Mouse (Mus musculus): ENCODE results near the gene Olfr937.

DNA sequence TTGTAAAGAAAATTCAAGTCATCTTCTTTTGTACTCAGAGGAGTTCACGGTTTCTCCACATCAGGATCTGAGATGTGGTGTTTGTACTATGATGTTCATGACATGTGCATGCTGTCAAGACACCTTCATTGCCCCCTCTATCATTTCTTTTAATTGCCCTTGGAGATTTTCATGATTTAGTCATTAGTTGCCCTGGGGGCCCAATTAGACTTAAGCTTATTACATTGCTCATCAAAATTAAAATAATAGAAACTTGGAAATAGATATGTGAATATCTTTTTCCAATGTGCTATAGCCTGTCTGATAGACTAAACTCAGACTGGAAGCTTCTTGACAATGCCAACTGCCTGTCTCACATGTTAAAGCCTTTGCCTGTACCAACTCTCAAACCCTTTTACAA, 41.5 kb downstream of the Olfr937 start, which contains the start of gene Olfr146:
- TF ChIP-seq POLR2A (IDR thresholded peaks at IDR 0.05; ENCODE audit: borderline replicate concordance, low read depth, low read length) = no peak
- no peak for TF ChIP-seq CTCF (IDR thresholded peaks at IDR 0.05; ENCODE audit: low read depth, low read length)

All from bone marrow macrophage, adult 2 months (primary cell).